9 mouse cellular contexts compared by ENCODE assay signal in genomic region chr10:126143833-126144232, GRCm38 (mm10).
A peak's percentile ranks its signal among the peaks of the same experiment; 100 is the strongest.
DNase-seq lines count a peak whose midpoint lies in the region; ATAC-seq and TF ChIP-seq lines count a peak whose summit lies in the region.
"Had no signal": no experiment of that assay in that cellular context is flagged by ENCODE, and none has a peak within 500 bp of the region (broad histone marks: within the 10 kb centered on the region; RNA-seq: fewer than 3 reads in every experiment).

No protein-coding gene starts in this region.

- 61% methylated on average over 10 of the region's 10 CpGs for WGBS in lung, embryonic 16.5 days
- 93% methylated on average over 10 of the region's 10 CpGs for WGBS in thymus, adult 2 months

- no peaks in the 10 kb centered on the region for H3K36me3 ChIP-seq in lung, embryonic 16.5 days (ENCODE audit: control insufficient read depth, insufficient read depth, low read length)
- no peaks in the 10 kb centered on the region for H3K36me3 ChIP-seq in thymus, adult 2 months (ENCODE audit: control insufficient read depth, insufficient read depth, low read length)

- H3K27me3 ChIP-seq in lung, embryonic 16.5 days (ENCODE audit: control insufficient read depth, insufficient read depth, low read depth, low read length) = no peaks in the 10 kb centered on the region
- H3K27me3 ChIP-seq in thymus, adult 2 months (ENCODE audit: control insufficient read depth, insufficient read depth, low read length) = no peaks in the 10 kb centered on the region
- H3K27me3 ChIP-seq: megakaryocyte, embryonic 14.5 days had no signal

- no peak overlapping the region for H3K9ac ChIP-seq in lung, embryonic 16.5 days (ENCODE audit: low read length)

- H3K4me2 ChIP-seq in lung, embryonic 16.5 days (ENCODE audit: low read depth, low read length) = peak overlapping the region; percentile 45

- H3K4me3 ChIP-seq in lung, embryonic 16.5 days (ENCODE audit: low read length) = 0 out of 2 replicates have a peak overlapping the region, but pooled peaks have one; percentile 16
- H3K4me3 ChIP-seq in thymus, adult 2 months (ENCODE audit: control insufficient read depth, insufficient read depth, low read length) = no peak overlapping the region
- H3K4me3 ChIP-seq: erythroblast, embryonic 14.5 days; megakaryocyte, embryonic 14.5 days had no signal

- no peak overlapping the region for H3K27ac ChIP-seq in lung, embryonic 16.5 days (ENCODE audit: low read length)
- H3K27ac ChIP-seq in thymus, adult 2 months (ENCODE audit: control insufficient read depth, insufficient read depth, low read length) = no peak overlapping the region

- no peaks in the 10 kb centered on the region for H3K9me3 ChIP-seq in lung, embryonic 16.5 days (ENCODE audit: control insufficient read depth, low read length)

- DNase-seq in ES-CJ7 (ENCODE audit: low read depth, low spot score) = peak; percentile 4
- peak; percentile 33 for DNase-seq in adipocyte (ENCODE audit: low spot score)
- DNase-seq in gastrocnemius, postnatal 4 days (ENCODE audit: low spot score in 2 of 2) = peak; percentile 39 to 58
- DNase-seq in thymus, adult 2 months = no peak
- no peak for DNase-seq in adrenal gland, postnatal 25 days

- no peak for TF ChIP-seq POLR2A in thymus, adult 2 months (IDR thresholded peaks at IDR 0.05; ENCODE audit: control insufficient read depth, extremely low read depth, insufficient read depth, low read length, poor library complexity)

- no peak for TF ChIP-seq CTCF in thymus, adult 2 months (IDR thresholded peaks at IDR 0.05; ENCODE audit: borderline replicate concordance, control insufficient read depth, extremely low read depth, insufficient read depth, low read length, poor library complexity)

- no peak for ATAC-seq in lung, embryonic 16.5 days (ENCODE audit: low read depth)
- no peak for ATAC-seq in megakaryocyte, adult 5-6 weeks (ENCODE audit: poor library complexity, severe bottlenecking)

- H3K4me1 ChIP-seq in lung, embryonic 16.5 days (replicated peaks; ENCODE audit: control insufficient read depth, insufficient read depth, low read length) = 0 out of 2 replicates have a peak, but pooled peaks cover 2% of the 10 kb centered on the region
- no peaks in the 10 kb centered on the region for H3K4me1 ChIP-seq in thymus, adult 2 months (replicated peaks; ENCODE audit: control insufficient read depth, insufficient read depth, low read length)
- H3K4me1 ChIP-seq: megakaryocyte, embryonic 14.5 days had no signal

Comparison
In these comparisons a context has a peak if more than half of its experiments do, and no peak if none do; other contexts are left out.
1. DNase-seq: peak in ES-CJ7 (single experiment), adipocyte (single experiment) and gastrocnemius, postnatal 4 days (2 of 2); none in thymus, adult 2 months (single experiment) and adrenal gland, postnatal 25 days (single experiment).